In genomic region chr3:125983707-125984420, GRCm38 (mm10) we compare ENCODE assay signal across 21 mouse cellular contexts. TPM values are rescaled to one million over a fixed set of nuclear protein-coding genes. Genes with fewer than 3 reads are reported as not detected.
"Had no signal": no experiment of that assay in that cellular context is flagged by ENCODE, and none has a peak within 500 bp of the region (broad histone marks: within the 10 kb centered on the region; RNA-seq: fewer than 3 reads in every experiment).

No protein-coding gene starts in this region.

- H3K4me3 ChIP-seq: lung, embryonic 15.5 days; megakaryocyte, embryonic 14.5 days; midbrain, embryonic 13.5 days; midbrain, embryonic 15.5 days; neural tube, embryonic 12.5 days had no signal

- H3K4me2 ChIP-seq: lung, embryonic 15.5 days; midbrain, embryonic 11.5 days; midbrain, embryonic 13.5 days; midbrain, embryonic 15.5 days; neural tube, embryonic 12.5 days had no signal

- H3K9me3 ChIP-seq: lung, embryonic 15.5 days; megakaryocyte, embryonic 14.5 days; midbrain, embryonic 13.5 days; midbrain, embryonic 15.5 days; neural tube, embryonic 12.5 days had no signal

- DNase-seq: lung, adult 2 months; lung, postnatal 14 days; lung, postnatal 36 days; retina, postnatal 1 day; right cerebral cortex, adult 18-20 months; right cerebral cortex, postnatal 25 days; right cerebral cortex, postnatal 4 days; spleen, adult 18-20 months; thymus, adult 18-20 months; thymus, postnatal 25 days; thymus, postnatal 4 days had no signal

- H3K36me3 ChIP-seq: lung, embryonic 15.5 days; midbrain, embryonic 13.5 days; midbrain, embryonic 15.5 days; neural tube, embryonic 12.5 days had no signal

- H3K4me1 ChIP-seq: lung, embryonic 15.5 days; megakaryocyte, embryonic 14.5 days; midbrain, embryonic 13.5 days; midbrain, embryonic 15.5 days; neural tube, embryonic 12.5 days had no signal

- H3K27me3 ChIP-seq: lung, embryonic 15.5 days; megakaryocyte, embryonic 14.5 days; midbrain, embryonic 13.5 days; midbrain, embryonic 15.5 days; neural tube, embryonic 12.5 days had no signal

- H3K27ac ChIP-seq: liver, embryonic 14.5 days; lung, embryonic 15.5 days; macrophage; midbrain, embryonic 13.5 days; midbrain, embryonic 15.5 days; neural tube, embryonic 12.5 days had no signal

- H3K9ac ChIP-seq: liver, embryonic 14.5 days; lung, embryonic 15.5 days; midbrain, embryonic 13.5 days; midbrain, embryonic 15.5 days; neural tube, embryonic 12.5 days had no signal

- ATAC-seq: lung, postnatal 0 days; midbrain, embryonic 13.5 days; midbrain, embryonic 15.5 days had no signal

RNA-seq across cellular contexts. Expression of gene Ugt8a, which starts 45.4 kb away (rescaled TPM):
- polyA plus RNA-seq: macrophage; small intestine, adult 2 months had no signal
